Mouse (Mus musculus) cerebellum, adult 8-10 months (tissue): Measurements from ENCODE around the gene Upf3b.

Experiments
- DNase-seq: peaks from one replicate; pipeline ENCODE4 v3.0.0; 2022

Gene Upf3b

DNA sequence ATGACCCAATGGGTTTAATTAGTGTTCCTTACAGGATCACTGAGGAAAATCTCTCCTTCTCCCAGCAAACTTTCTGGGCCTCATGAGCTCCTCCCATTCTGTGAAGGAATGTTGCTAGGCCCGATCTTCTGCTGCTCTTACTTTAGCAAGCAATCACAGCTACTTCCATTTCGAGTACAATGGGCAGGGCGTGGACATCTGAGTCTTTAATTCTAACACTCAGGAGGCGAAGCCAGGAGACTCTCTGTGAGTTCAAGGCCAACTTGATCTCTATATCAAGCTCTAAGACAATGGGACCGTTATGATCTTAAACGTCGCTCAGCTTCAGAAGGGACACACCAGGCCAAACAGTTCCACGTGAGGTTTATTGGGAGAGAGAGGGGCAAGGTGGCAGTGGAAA lies 33.5 kb downstream of the Upf3b start:
- no peak for DNase-seq

- DNase-seq = peak; percentile 52
Observed at GRCm38 (mm10) chrX:37074262-37074892, 35.7 kb downstream of the Upf3b start.

DNA sequence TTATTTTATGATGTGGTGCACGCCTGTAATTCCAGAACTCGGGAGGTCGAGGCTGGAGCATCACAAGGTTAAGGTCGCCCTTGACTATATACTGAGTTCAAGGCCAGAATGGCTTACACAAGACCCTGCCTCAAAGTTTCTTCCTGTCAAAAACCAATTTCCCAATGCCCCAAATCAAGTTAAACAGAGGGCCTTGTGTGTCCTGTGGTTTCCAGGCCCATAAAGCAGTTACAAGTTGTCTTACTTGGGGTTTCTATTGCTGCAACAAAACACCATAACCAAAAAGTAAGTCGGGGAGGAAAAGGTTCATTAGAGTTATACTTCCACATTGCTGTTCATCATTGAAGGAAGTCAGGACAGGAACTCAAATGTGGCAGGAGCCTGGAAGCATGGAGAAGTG lies 41.4 kb downstream of the Upf3b start:
- DNase-seq = no peak

DNA sequence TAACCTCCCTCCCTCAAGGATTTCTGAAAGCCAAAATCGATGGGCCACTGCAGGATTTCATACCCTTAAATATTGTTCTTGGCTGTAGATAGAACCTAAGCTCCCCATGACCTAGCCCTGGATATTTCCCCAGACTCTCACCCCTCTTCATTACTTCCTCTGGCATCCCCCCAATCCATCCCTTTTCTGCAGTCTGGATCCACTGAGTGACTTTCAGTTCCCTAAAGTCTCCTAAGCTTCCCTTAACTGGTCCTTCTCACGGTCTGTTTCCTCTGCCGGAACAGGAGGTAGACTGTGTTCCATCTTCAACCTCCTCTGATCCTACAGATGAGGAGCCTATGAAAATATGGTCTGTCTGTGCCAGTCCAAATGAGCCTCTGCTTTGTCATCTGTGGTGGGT lies 42.8 kb downstream of the Upf3b start:
- DNase-seq = no peak

- no peak for DNase-seq
Observed at GRCm38 (mm10) chrX:37063902-37064301, 46.2 kb downstream of the Upf3b start.

DNA sequence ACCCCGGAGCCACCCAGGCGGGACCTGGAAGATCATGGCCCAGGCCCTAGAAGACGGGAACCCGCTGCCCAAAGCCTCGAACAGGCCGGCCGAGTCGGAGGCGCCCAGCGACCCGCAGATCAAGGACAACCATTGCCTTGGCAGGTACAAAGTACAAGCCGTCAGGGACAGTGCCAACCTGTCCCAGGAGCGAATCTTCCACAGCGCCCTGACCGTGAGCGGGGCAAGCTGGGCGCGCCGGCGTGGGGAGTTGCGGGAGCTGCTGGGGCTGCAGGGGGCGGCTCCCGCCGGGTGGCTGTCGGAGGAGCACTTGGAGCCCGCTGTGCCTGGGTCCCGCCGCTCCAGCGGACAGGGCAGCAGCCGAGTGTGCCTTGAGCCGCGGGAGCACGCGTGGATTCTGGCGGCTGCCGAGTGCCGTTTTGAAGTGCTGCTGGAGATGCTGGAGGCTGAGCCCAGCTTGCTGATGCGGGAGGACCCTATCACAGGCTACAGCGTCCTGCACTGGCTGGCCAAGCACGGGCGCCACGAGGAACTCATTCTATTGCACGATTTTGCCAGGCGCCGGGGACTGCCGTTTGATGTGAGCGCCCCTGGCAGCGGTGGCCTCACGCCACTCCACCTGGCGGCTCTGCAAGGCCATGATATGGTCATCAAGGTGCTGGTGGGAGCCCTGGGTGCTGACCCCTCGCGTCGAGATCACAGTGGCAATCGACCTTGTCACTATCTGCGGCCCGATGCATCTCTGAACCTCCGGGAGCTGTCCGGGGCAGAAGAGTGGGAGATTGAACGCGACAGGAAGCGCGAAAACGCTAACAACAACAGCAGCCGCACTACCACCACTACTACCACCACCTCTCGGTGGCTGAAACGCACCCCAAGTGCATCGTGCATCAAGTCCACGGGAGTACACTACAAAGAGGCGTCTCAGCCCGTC lies 61.0 kb downstream of the Upf3b start:
- peak; percentile 4 for DNase-seq

DNA sequence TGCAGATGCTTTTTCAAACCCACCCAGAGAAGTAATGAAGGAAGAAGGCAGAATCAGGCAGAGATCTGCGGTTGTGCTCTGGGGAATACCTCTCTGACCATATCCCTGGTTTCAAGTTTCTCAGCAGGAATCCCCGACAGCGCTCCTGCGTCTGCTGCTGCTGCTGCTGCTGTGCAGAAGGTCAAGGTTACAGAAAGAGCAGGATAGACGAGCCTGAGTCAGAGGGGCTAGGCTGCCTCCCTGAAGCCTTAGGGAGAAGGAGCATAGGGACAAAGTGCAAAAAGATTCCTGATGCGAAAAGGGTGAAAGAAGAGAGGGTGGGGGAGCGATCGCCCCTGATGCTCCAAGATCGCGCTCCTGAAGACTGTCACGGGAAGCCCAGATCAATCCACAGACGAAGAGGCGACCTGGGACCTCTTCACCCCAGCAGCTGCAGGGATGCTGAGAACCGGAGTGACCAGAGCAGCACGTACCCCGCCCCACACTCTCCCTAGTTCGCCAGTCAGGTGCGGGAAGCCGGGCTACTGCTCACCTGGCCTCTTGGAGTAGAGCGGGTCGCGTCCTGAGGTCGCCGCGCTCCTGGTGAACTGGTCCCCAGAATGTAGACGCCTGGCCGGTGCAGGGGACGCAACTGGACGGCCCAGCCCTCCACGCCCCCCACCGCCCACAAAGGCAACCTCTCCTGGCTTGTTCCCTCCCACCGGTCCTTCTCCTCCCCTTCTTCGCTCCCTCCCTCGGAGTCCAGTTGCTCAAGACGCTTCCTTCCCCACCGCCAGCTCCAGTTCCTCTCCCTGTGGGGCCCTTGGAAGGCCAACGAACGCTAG lies 61.8 kb downstream of the Upf3b start, which contains the start of gene Sowahd:
Gene Sowahd, plus strand, starts transcription at position 780 of the 824 bp plus-strand sequence.
- DNase-seq = no peak

- peak; percentile 53 for DNase-seq
Observed at GRCm38 (mm10) chrX:37042726-37043125, 67.4 kb downstream of the Upf3b start.
